ENCODE assay signal across 10 mouse cellular contexts in the genomic region with DNA sequence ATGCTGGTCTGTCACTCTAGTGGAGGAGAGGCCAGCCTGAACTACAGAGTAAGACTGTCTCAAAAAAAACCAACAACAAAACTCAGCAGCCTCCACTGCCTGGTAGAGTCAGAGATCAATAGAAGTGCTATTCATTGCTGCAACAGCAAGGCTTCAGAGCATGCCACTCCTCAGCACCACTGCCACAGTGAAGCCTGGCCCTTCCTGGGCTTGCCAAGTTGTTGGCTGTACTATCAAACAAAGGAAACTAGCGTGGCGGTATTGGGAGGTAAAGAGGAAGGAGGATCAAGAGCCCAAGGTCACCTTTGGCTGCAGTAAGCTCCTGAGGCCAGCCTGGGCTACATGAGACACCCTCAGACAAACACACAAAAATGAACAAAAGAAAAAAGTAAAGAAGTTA. TPM values are rescaled to one million over a fixed set of nuclear protein-coding genes. Genes with fewer than 3 reads are reported as not detected.
DNase-seq lines count a peak whose midpoint lies in the region; ATAC-seq and TF ChIP-seq lines count a peak whose summit lies in the region.
"Had no signal": no experiment of that assay in that cellular context is flagged by ENCODE, and none has a peak within 500 bp of the region (broad histone marks: within the 10 kb centered on the region; RNA-seq: fewer than 3 reads in every experiment).

No protein-coding gene starts in this region.

- no peak overlapping the region for H3K4me3 ChIP-seq in heart, embryonic 12.5 days
- H3K4me3 ChIP-seq in lung, embryonic 14.5 days (ENCODE audit: low read depth, low read length): no peak overlapping the region
- H3K4me3 ChIP-seq in limb, embryonic 10.5 days: no peak overlapping the region
- H3K4me3 ChIP-seq in stomach, embryonic 15.5 days (replicated peaks): no peak overlapping the region
- H3K4me3 ChIP-seq in forebrain, embryonic 13.5 days: no peak overlapping the region

- H3K27ac ChIP-seq in heart, embryonic 12.5 days (ENCODE audit: poor library complexity, severe bottlenecking): peak overlapping the region; percentile 100
- H3K27ac ChIP-seq in lung, embryonic 14.5 days (ENCODE audit: low read depth): peak overlapping the region; percentile 92
- H3K27ac ChIP-seq in limb, embryonic 10.5 days: peak overlapping the region; percentile 88; the same call in 1 of the 2 replicates
- H3K27ac ChIP-seq in stomach, embryonic 15.5 days: peak overlapping the region; percentile 93
- no peak overlapping the region for H3K27ac ChIP-seq in forebrain, embryonic 13.5 days

- peaks cover 7% of the 10 kb centered on the region; the same call in 1 of the 2 replicates for H3K36me3 ChIP-seq in heart, embryonic 12.5 days
- 0 out of 2 replicates have a peak, but pooled peaks cover 10% of the 10 kb centered on the region for H3K36me3 ChIP-seq in lung, embryonic 14.5 days (ENCODE audit: insufficient read depth)
- peaks cover 38% of the 10 kb centered on the region for H3K36me3 ChIP-seq in limb, embryonic 10.5 days
- no peaks in the 10 kb centered on the region for H3K36me3 ChIP-seq in stomach, embryonic 15.5 days
- peaks cover 3% of the 10 kb centered on the region; the same call in 1 of the 2 replicates for H3K36me3 ChIP-seq in forebrain, embryonic 13.5 days (ENCODE audit: poor library complexity, severe bottlenecking)

- H3K4me1 ChIP-seq in heart, embryonic 12.5 days (replicated peaks): peaks cover 83% of the 10 kb centered on the region
- peaks cover 42% of the 10 kb centered on the region for H3K4me1 ChIP-seq in lung, embryonic 14.5 days (ENCODE audit: insufficient read depth)
- peaks cover 70% of the 10 kb centered on the region for H3K4me1 ChIP-seq in limb, embryonic 10.5 days
- peaks cover 78% of the 10 kb centered on the region for H3K4me1 ChIP-seq in stomach, embryonic 15.5 days
- peaks cover 70% of the 10 kb centered on the region for H3K4me1 ChIP-seq in forebrain, embryonic 13.5 days

- no peaks in the 10 kb centered on the region for H3K27me3 ChIP-seq in heart, embryonic 12.5 days (replicated peaks)
- H3K27me3 ChIP-seq in lung, embryonic 14.5 days (ENCODE audit: insufficient read depth, low read length): no peaks in the 10 kb centered on the region
- H3K27me3 ChIP-seq in limb, embryonic 10.5 days (ENCODE audit: low read depth, poor library complexity, severe bottlenecking): no peaks in the 10 kb centered on the region
- no peaks in the 10 kb centered on the region for H3K27me3 ChIP-seq in stomach, embryonic 15.5 days (replicated peaks)
- H3K27me3 ChIP-seq in forebrain, embryonic 13.5 days: no peaks in the 10 kb centered on the region

- TF ChIP-seq CTCF in lung, embryonic 14.5 days (IDR thresholded peaks at IDR 0.05; ENCODE audit: low read depth): no peak

- no peak for DNase-seq in heart, adult 18-20 months
- peak; percentile 38 for DNase-seq in lung, embryonic 14.5 days
- no peak for DNase-seq in lung, postnatal 4 days
- DNase-seq in limb, embryonic 10.5 days (ENCODE audit: low spot score): no peak
- no peak for DNase-seq in cerebellum, adult 11 months
- DNase-seq: cerebellum, adult 18-20 months had no signal

- WGBS in heart, embryonic 12.5 days: 29% methylated on average over 2 of the region's 2 CpGs
- 43% methylated on average over 2 of the region's 2 CpGs for WGBS in lung, embryonic 14.5 days
- WGBS in limb, embryonic 10.5 days: 87% methylated on average over 2 of the region's 2 CpGs
- WGBS in stomach, embryonic 15.5 days: 43% methylated on average over 2 of the region's 2 CpGs
- 53% methylated on average over 2 of the region's 2 CpGs for WGBS in forebrain, embryonic 13.5 days

- H3K9ac ChIP-seq in heart, embryonic 12.5 days: peak overlapping the region; percentile 58; the same call in 1 of the 2 replicates
- H3K9ac ChIP-seq in lung, embryonic 14.5 days: no peak overlapping the region
- H3K9ac ChIP-seq in stomach, embryonic 15.5 days: no peak overlapping the region
- no peak overlapping the region; the same call in 1 of the 2 replicates for H3K9ac ChIP-seq in forebrain, embryonic 13.5 days

- H3K9me3 ChIP-seq in heart, embryonic 12.5 days (replicated peaks): no peaks in the 10 kb centered on the region
- no peaks in the 10 kb centered on the region for H3K9me3 ChIP-seq in lung, embryonic 14.5 days (ENCODE audit: low read depth, low read length)
- no peaks in the 10 kb centered on the region for H3K9me3 ChIP-seq in limb, embryonic 10.5 days (replicated peaks)
- no peaks in the 10 kb centered on the region for H3K9me3 ChIP-seq in stomach, embryonic 15.5 days
- no peaks in the 10 kb centered on the region for H3K9me3 ChIP-seq in forebrain, embryonic 13.5 days (replicated peaks)

- H3K4me2 ChIP-seq in heart, embryonic 12.5 days: no peak overlapping the region
- H3K4me2 ChIP-seq in lung, embryonic 14.5 days: no peak overlapping the region
- no peak overlapping the region for H3K4me2 ChIP-seq in stomach, embryonic 15.5 days
- H3K4me2 ChIP-seq in forebrain, embryonic 13.5 days: no peak overlapping the region

- ATAC-seq in heart, embryonic 12.5 days (ENCODE audit: insufficient number of reproducible peaks, low FRiP score): no peak
- no peak for ATAC-seq in lung, embryonic 14.5 days (ENCODE audit: insufficient read depth)
- no peak for ATAC-seq in stomach, embryonic 15.5 days (ENCODE audit: insufficient read depth, low FRiP score, low read depth)
- ATAC-seq in forebrain, embryonic 13.5 days: no peak
- ATAC-seq: forebrain, embryonic 16.5 days had no signal

RNA-seq across cellular contexts. Expression of gene Actn4, which starts 36.0 kb away (rescaled TPM):
- polyA plus RNA-seq in heart, embryonic 12.5 days (2016; fragmentation: Nextera tagmentation; extraction: Ambion mirVana): 317 and 318 TPM in 2 replicates
- total RNA-seq in heart, adult 18-20 months (2021): 10 to 100 TPM; 64.7 to 66.4 TPM
- 266 and 270 TPM in 2 replicates for polyA plus RNA-seq in lung, embryonic 14.5 days (2014; fragmentation: Nextera tagmentation; extraction: Ambion mirVana)
- polyA plus RNA-seq in limb, embryonic 10.5 days (2016; fragmentation: Nextera tagmentation; extraction: Ambion mirVana): 253 and 285 TPM in 2 replicates
- polyA plus RNA-seq in stomach, embryonic 15.5 days (2015; fragmentation: Nextera tagmentation; extraction: Ambion mirVana): 319 and 341 TPM in 2 replicates
- polyA plus RNA-seq in forebrain, embryonic 13.5 days (2015; fragmentation: Nextera tagmentation; extraction: Ambion mirVana): 114 and 136 TPM in 2 replicates

RNA-seq across cellular contexts. Expression of gene Capn12, which starts 45.0 kb away (rescaled TPM):
- polyA plus RNA-seq in heart, embryonic 12.5 days (2016; fragmentation: Nextera tagmentation; extraction: Ambion mirVana): 0.17 and 0.27 TPM in 2 replicates
- under 1 TPM; 0.31 to 0.35 TPM for total RNA-seq in heart, adult 18-20 months (2021)
- polyA plus RNA-seq in lung, embryonic 14.5 days (2014; fragmentation: Nextera tagmentation; extraction: Ambion mirVana): 0.42 and 0.61 TPM in 2 replicates
- 0.44 and 0.48 TPM in 2 replicates for polyA plus RNA-seq in limb, embryonic 10.5 days (2016; fragmentation: Nextera tagmentation; extraction: Ambion mirVana)
- 0.34 and 0.45 TPM in 2 replicates for polyA plus RNA-seq in stomach, embryonic 15.5 days (2015; fragmentation: Nextera tagmentation; extraction: Ambion mirVana)
- 0.21 and 0.30 TPM in 2 replicates for polyA plus RNA-seq in forebrain, embryonic 13.5 days (2015; fragmentation: Nextera tagmentation; extraction: Ambion mirVana)

RNA-seq across cellular contexts. Expression of gene Eif3k, which starts 55.5 kb away (rescaled TPM):
- polyA plus RNA-seq in heart, embryonic 12.5 days (2016; fragmentation: Nextera tagmentation; extraction: Ambion mirVana): 254 and 255 TPM in 2 replicates
- total RNA-seq in heart, adult 18-20 months (2021): 100 to 1,000 TPM; 166 to 176 TPM
- polyA plus RNA-seq in lung, embryonic 14.5 days (2014; fragmentation: Nextera tagmentation; extraction: Ambion mirVana): 392 and 398 TPM in 2 replicates
- 446 and 467 TPM in 2 replicates for polyA plus RNA-seq in limb, embryonic 10.5 days (2016; fragmentation: Nextera tagmentation; extraction: Ambion mirVana)
- 370 and 373 TPM in 2 replicates for polyA plus RNA-seq in stomach, embryonic 15.5 days (2015; fragmentation: Nextera tagmentation; extraction: Ambion mirVana)
- 351 and 356 TPM in 2 replicates for polyA plus RNA-seq in forebrain, embryonic 13.5 days (2015; fragmentation: Nextera tagmentation; extraction: Ambion mirVana)

RNA-seq across cellular contexts. Expression of gene Map4k1, which starts 55.7 kb away (rescaled TPM):
- 5.8 and 6.5 TPM in 2 replicates for polyA plus RNA-seq in heart, embryonic 12.5 days (2016; fragmentation: Nextera tagmentation; extraction: Ambion mirVana)
- total RNA-seq in heart, adult 18-20 months (2021): 1 to 10 TPM in 1 of 2 experiments, under 1 TPM in 1; 0.45 to 4.2 TPM
- 8.5 and 10.7 TPM in 2 replicates for polyA plus RNA-seq in lung, embryonic 14.5 days (2014; fragmentation: Nextera tagmentation; extraction: Ambion mirVana)
- polyA plus RNA-seq in limb, embryonic 10.5 days (2016; fragmentation: Nextera tagmentation; extraction: Ambion mirVana): 18.9 and 19.4 TPM in 2 replicates
- 7.8 and 9.3 TPM in 2 replicates for polyA plus RNA-seq in stomach, embryonic 15.5 days (2015; fragmentation: Nextera tagmentation; extraction: Ambion mirVana)
- polyA plus RNA-seq in forebrain, embryonic 13.5 days (2015; fragmentation: Nextera tagmentation; extraction: Ambion mirVana): 4.3 and 4.4 TPM in 2 replicates
